Mouse (Mus musculus) 3134 (cell line): Measurements from ENCODE around the gene Zpbp2.
"Not testable (repeated sequence)": the region's sequence is repeated elsewhere in the genome, so short reads cannot be mapped to it uniquely, and the experiment has no call there.

ENCODE experiments used
- DNase-seq: peaks from one replicate; pipeline ENCODE4 v3.0.0-alpha.2; 2011; ENCODE audit warnings: low spot score; ENCODE audit not compliant: insufficient read length; ENCODE audit errors: extremely low read depth

Gene Zpbp2

GRCm38 (mm10) chr11:98588833-98589281, 38.0 kb downstream of the Zpbp2 start:
- DNase-seq: no peak

GRCm38 (mm10) chr11:98589306-98589705, 38.4 kb downstream of the Zpbp2 start:
- no peak for DNase-seq

GRCm38 (mm10) chr11:98590548-98591445, 39.9 kb downstream of the Zpbp2 start:
- DNase-seq: no peak

- no peak for DNase-seq
Observed at GRCm38 (mm10) chr11:98595021-98595420, 44.1 kb downstream of the Zpbp2 start.

- DNase-seq: no peak
Observed at GRCm38 (mm10) chr11:98595473-98595872, 44.6 kb downstream of the Zpbp2 start.

- DNase-seq: no peak
Observed at GRCm38 (mm10) chr11:98595955-98596354, 45.1 kb downstream of the Zpbp2 start.

- DNase-seq: no peak
Observed at GRCm38 (mm10) chr11:98597363-98597762, 46.5 kb downstream of the Zpbp2 start.

GRCm38 (mm10) chr11:98597991-98598390, 47.1 kb downstream of the Zpbp2 start, which contains the start of gene Lrrc3c:
TSS of gene Lrrc3c (plus strand) at chr11:98598291.
- DNase-seq: no peak

GRCm38 (mm10) chr11:98598851-98599290, 48.0 kb downstream of the Zpbp2 start:
- DNase-seq: no peak

GRCm38 (mm10) chr11:98599291-98599690, 48.4 kb downstream of the Zpbp2 start:
- no peak for DNase-seq

- DNase-seq: no peak
Observed at GRCm38 (mm10) chr11:98602090-98602690, 51.3 kb downstream of the Zpbp2 start.

- no peak for DNase-seq
Observed at GRCm38 (mm10) chr11:98603953-98604352, 53.1 kb downstream of the Zpbp2 start.

GRCm38 (mm10) chr11:98604911-98605310, 54.0 kb downstream of the Zpbp2 start:
- DNase-seq: not testable (repeated sequence)

- no peak for DNase-seq
Observed at GRCm38 (mm10) chr11:98606763-98607162, 55.9 kb downstream of the Zpbp2 start.
